Mouse (Mus musculus): ENCODE measurements around the gene Olfr68. TPM values are rescaled to one million over a fixed set of nuclear protein-coding genes. Genes with fewer than 3 reads are reported as not detected.

Gene Olfr68
- polyA plus RNA-seq, 2 experiments: 0.02 TPM; not detected in 1

DNA sequence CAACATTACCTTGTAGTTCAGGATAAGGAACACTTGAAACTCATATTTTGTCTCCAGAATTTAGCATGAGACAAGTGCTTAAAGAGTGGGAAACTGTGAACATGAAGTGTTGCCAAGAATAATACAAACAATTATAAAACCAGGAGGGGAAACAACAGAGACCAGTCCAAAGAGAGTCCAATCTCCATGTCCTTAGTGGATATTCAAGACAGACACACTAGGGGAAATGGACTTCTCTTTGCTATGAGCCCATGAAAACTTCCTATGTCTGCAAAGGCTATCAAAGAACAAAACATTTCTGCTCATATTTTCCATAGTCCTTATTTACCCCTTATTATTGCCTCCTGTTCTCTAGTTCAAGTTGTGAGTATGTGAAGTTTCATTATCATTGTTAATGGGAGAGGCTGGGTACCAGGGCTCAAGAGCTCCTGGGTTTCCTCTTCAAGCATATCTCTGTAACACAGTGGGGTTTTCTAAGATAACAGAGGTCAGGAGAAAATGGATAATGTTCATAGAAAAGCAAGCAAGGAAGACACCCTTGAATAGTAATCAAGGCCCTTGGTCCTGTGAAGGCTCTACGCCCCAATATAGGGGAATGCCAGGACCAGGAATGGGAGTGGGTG is 31.8 kb upstream of the Olfr68 start:
- 12% methylated on average over 1 of the region's 1 CpGs for whole genome bisulfite sequencing (ENCODE audit: insufficient replicate concordance)
- Histone ChIP-seq H3K4me2 (ENCODE audit: low read depth) (peak overlapping the region; percentile 50), H3K27ac (peak overlapping the region; percentile 94)

DNA sequence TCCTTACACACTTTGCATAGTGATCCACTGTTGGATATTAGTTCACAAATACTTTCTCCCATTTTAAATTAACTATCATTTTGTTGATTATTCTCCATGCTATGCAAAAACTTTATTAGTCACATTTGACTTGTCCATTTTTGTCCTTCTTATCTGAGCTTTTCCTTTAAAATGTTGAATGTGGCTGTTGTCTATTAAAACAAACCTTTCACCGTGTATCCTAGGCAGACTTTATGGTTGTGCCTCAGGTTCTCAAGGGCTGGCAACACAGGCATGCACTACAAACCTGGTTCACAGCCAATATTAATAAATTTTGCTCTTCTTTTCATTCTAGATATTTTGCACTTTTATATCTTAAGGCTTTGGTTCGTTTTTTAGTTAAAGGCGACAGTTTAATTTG is 31.2 kb upstream of the Olfr68 start:
- H3K9ac ChIP-seq (replicated peaks): peak overlapping the region; percentile 18; the same call in 1 of the 2 replicates
- H3K27me3 ChIP-seq (ENCODE audit: control insufficient read depth, insufficient read depth, low read length): no peaks in the 10 kb centered on the region
- ATAC-seq (ENCODE audit: insufficient read depth) (peak; percentile 19), DNase-seq (ENCODE audit: low read depth in 3 of 3, low spot score in 3 of 3) (peak in 2 of 3 experiments; percentile 68 to 72)
- peak overlapping the region; percentile 94 for H3K27ac ChIP-seq
- H3K4me3 ChIP-seq (ENCODE audit: insufficient read depth in 1 of 2, low read depth in 2 of 2, low read length in 2 of 2): peak overlapping the region; percentile 32 to 34; a peak in 3 of 4 replicates
- H3K36me3 ChIP-seq (replicated peaks; ENCODE audit: control insufficient read depth, insufficient read depth, low read depth): no peaks in the 10 kb centered on the region; the same call in 1 of the 2 replicates
- peaks cover 20 to 30% of the 10 kb centered on the region in 2 experiments for H3K4me1 ChIP-seq (replicated peaks; ENCODE audit: control insufficient read depth in 2 of 2, insufficient read depth in 2 of 2, low read length in 1 of 2)
- no peak for TF ChIP-seq CTCF (IDR thresholded peaks at IDR 0.05; ENCODE audit: low read depth)
- H3K4me2 ChIP-seq (ENCODE audit: low read depth): peak overlapping the region; percentile 50
- 28% methylated on average over 3 of the region's 3 CpGs for WGBS (ENCODE audit: insufficient replicate concordance)
- no peaks in the 10 kb centered on the region for H3K9me3 ChIP-seq (ENCODE audit: control insufficient read depth, low read length)

More for the DNA sequence above, 31.8 kb upstream of the Olfr68 start:
- H3K4me3 ChIP-seq (ENCODE audit: insufficient read depth in 1 of 2, low read depth in 2 of 2, low read length in 2 of 2): peak overlapping the region; percentile 34 to 52
- no peaks in the 10 kb centered on the region for H3K27me3 ChIP-seq (ENCODE audit: control insufficient read depth, insufficient read depth, low read length)
- H3K36me3 ChIP-seq (replicated peaks; ENCODE audit: control insufficient read depth, insufficient read depth, low read depth): no peaks in the 10 kb centered on the region; the same call in 1 of the 2 replicates
- H3K4me1 ChIP-seq (replicated peaks; ENCODE audit: control insufficient read depth in 2 of 2, insufficient read depth in 2 of 2, low read length in 1 of 2): peaks cover 20 to 30% of the 10 kb centered on the region in 2 experiments
- peak; percentile 81 to 89 (median 88) for DNase-seq (ENCODE audit: low read depth in 3 of 3, low spot score in 3 of 3)
- H3K9me3 ChIP-seq (ENCODE audit: control insufficient read depth, low read length): no peaks in the 10 kb centered on the region
- peak; percentile 49 for ATAC-seq (ENCODE audit: insufficient read depth)
- TF ChIP-seq EP300 (IDR thresholded peaks at IDR 0.05; ENCODE audit: low read depth): peak; percentile 83
- TF ChIP-seq CTCF (IDR thresholded peaks at IDR 0.05; ENCODE audit: low read depth): no peak
- peak overlapping the region; percentile 66 for H3K9ac ChIP-seq (replicated peaks)

DNA sequence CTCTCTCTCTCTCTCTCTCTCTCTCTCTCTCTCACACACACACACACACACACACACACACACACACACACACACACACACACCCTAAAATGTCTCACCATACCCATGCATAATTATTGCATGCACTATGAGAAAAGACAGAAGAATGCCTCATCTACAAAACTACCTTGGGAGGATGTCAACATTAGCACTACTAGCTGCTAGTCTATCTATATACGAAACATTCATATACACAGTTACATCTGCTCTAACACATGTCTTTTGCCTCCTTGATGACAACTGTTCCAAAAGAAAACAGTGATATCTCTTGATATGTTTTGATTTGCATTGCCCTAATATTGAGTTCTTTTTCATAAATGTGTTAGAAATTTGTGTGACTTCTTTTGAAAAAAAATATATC is 30.8 kb upstream of the Olfr68 start:
- no peaks in the 10 kb centered on the region for H3K27me3 ChIP-seq (ENCODE audit: control insufficient read depth, insufficient read depth, low read length)
- DNase-seq (ENCODE audit: low read depth in 3 of 3, low spot score in 3 of 3) (peak in 1 of 3 experiments; percentile 68), ATAC-seq (ENCODE audit: insufficient read depth) (peak; percentile 4; the same call in 1 of the 2 replicates)
- peak overlapping the region; percentile 50 for H3K4me2 ChIP-seq (ENCODE audit: low read depth)
- H3K9me3 ChIP-seq (ENCODE audit: control insufficient read depth, low read length): no peaks in the 10 kb centered on the region
- peak; percentile 47; the same call in 1 of the 2 replicates for TF ChIP-seq EP300 (IDR thresholded peaks at IDR 0.05; ENCODE audit: low read depth)
- no peak for TF ChIP-seq CTCF (IDR thresholded peaks at IDR 0.05; ENCODE audit: low read depth)
- WGBS (ENCODE audit: insufficient replicate concordance): 29% methylated on average over 1 of the region's 1 CpGs
- peak overlapping the region; percentile 36 for H3K9ac ChIP-seq (replicated peaks)
- no peaks in the 10 kb centered on the region; the same call in 1 of the 2 replicates for H3K36me3 ChIP-seq (replicated peaks; ENCODE audit: control insufficient read depth, insufficient read depth, low read depth)
- H3K4me1 ChIP-seq (replicated peaks; ENCODE audit: control insufficient read depth in 2 of 2, insufficient read depth in 2 of 2, low read length in 1 of 2): peaks cover 18 to 27% of the 10 kb centered on the region in 2 experiments
- peak overlapping the region in 1 of 2 experiments; percentile 32; a peak in 2 of 4 replicates for H3K4me3 ChIP-seq (ENCODE audit: insufficient read depth in 1 of 2, low read depth in 2 of 2, low read length in 2 of 2)
- H3K27ac ChIP-seq: peak overlapping the region; percentile 94

DNA sequence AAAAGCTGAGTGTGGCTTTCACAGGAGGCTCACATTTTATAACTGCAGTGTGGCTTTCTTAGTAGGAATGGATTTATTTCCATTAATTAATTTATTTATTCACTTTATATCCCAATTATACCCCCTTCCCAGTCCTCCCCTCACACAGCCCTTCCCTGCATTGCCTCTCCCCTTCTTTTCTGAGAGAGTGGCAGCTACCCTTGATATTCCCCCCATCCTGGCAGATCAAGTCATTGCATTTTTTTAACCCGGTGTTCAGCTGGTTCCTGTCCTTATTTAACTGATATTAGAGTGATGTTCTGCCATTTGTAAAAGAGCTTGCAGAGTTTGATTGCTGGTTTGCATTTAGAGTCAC is 30.3 kb upstream of the Olfr68 start:
- DNase-seq (ENCODE audit: low read depth in 3 of 3, low spot score in 3 of 3) (no peak), ATAC-seq (ENCODE audit: insufficient read depth) (no peak)
- Histone ChIP-seq H3K27ac (peak overlapping the region; percentile 94), H3K4me2 (ENCODE audit: low read depth) (peak overlapping the region; percentile 50), H3K9ac (replicated peaks) (peak overlapping the region; percentile 36), H3K4me1 (replicated peaks; ENCODE audit: control insufficient read depth in 2 of 2, insufficient read depth in 2 of 2, low read length in 1 of 2) (peaks cover 18 to 24% of the 10 kb centered on the region in 2 experiments), H3K36me3 (replicated peaks; ENCODE audit: control insufficient read depth, insufficient read depth, low read depth) (no peaks in the 10 kb centered on the region; the same call in 1 of the 2 replicates), H3K9me3 (ENCODE audit: control insufficient read depth, low read length) (no peaks in the 10 kb centered on the region), H3K4me3 (ENCODE audit: insufficient read depth in 1 of 2, low read depth in 2 of 2, low read length in 2 of 2) (peak overlapping the region; percentile 17 to 32; a peak in 2 of 4 replicates), H3K27me3 (ENCODE audit: control insufficient read depth, insufficient read depth, low read length) (no peaks in the 10 kb centered on the region)
- 6% methylated on average over 1 of the region's 1 CpGs for WGBS (ENCODE audit: insufficient replicate concordance)
- no peak for TF ChIP-seq EP300 (IDR thresholded peaks at IDR 0.05; ENCODE audit: low read depth)

DNA sequence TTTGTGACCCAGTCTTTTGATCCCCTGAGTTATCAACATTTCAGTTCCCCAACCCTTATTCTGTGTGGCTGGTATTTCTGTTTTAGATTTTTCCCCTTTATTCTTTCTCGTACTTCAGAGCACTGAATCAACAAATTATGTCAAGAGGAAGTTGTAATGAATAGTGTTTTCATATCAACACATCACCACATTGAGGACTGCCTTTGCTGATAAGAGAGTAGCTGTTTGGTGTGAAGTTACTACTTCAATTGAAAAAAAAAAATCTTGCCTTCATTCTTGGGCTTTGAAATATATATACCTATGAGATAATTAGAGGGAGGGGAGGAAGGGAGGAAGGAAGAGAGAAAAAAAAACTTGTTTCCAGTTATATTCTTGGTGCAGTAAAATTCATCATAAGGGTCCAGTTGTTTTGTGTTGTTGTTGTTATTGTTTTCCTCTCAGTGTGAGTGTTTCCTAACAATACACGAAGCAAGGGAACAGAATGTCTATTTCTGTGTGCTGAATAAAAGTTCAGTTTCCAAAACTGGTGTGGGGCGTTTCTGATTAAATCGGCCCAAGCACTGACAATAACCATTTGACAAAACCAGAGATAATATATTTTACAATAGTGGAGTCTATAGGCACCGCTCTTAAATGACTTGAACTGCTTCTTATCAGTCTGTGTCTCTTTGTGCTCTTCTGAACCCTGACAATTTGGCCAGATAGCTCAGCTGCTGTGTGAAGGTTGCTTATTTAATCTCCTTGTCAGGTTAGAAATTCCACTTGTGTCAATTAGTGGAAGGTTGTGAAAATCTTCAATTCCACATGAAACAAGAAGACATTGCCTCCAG is 29.7 kb upstream of the Olfr68 start:
- peak overlapping the region; percentile 36 for H3K9ac ChIP-seq (replicated peaks)
- no peaks in the 10 kb centered on the region for H3K9me3 ChIP-seq (ENCODE audit: control insufficient read depth, low read length)
- ATAC-seq (ENCODE audit: insufficient read depth): no peak
- H3K27ac ChIP-seq: peak overlapping the region; percentile 94
- H3K4me3 ChIP-seq (ENCODE audit: insufficient read depth in 1 of 2, low read depth in 2 of 2, low read length in 2 of 2): peak overlapping the region; percentile 5 to 32; a peak in 2 of 4 replicates
- peak overlapping the region; percentile 50 for H3K4me2 ChIP-seq (ENCODE audit: low read depth)
- peaks cover 18 to 24% of the 10 kb centered on the region in 2 experiments for H3K4me1 ChIP-seq (replicated peaks; ENCODE audit: control insufficient read depth in 2 of 2, insufficient read depth in 2 of 2, low read length in 1 of 2)
- H3K36me3 ChIP-seq (replicated peaks; ENCODE audit: control insufficient read depth, insufficient read depth, low read depth): no peaks in the 10 kb centered on the region; the same call in 1 of the 2 replicates
- DNase-seq (ENCODE audit: low read depth in 3 of 3, low spot score in 3 of 3): peak; percentile 77 to 88 (median 79)
- TF ChIP-seq CTCF (IDR thresholded peaks at IDR 0.05; ENCODE audit: low read depth): no peak
- TF ChIP-seq EP300 (IDR thresholded peaks at IDR 0.05; ENCODE audit: low read depth): peak; percentile 95
- 5% methylated on average over 5 of the region's 5 CpGs for whole genome bisulfite sequencing (ENCODE audit: insufficient replicate concordance)
- no peaks in the 10 kb centered on the region for H3K27me3 ChIP-seq (ENCODE audit: control insufficient read depth, insufficient read depth, low read length)
